Mouse (Mus musculus) left cerebral cortex, adult 18-20 months (tissue): ENCODE data around the gene Pnliprp2. TPM values are rescaled to one million over a fixed set of nuclear protein-coding genes. Genes with fewer than 3 reads are reported as not detected.

ENCODE experiments used
- DNase-seq, 2 experiments: peaks; one replicate each; pipeline ENCODE4 v3.0.0; 2021 to 2022; ENCODE audit warnings: low spot score in 2 of 2, mixed read lengths in 1 of 2
- long read RNA-seq, 2 experiments: library from polyadenylated mRNA; stranded (forward); transcript quantifications; one replicate each; pipeline ENCODE4 v2.0.0; 2021
- total RNA-seq, 2 experiments: library from RNA; stranded (reverse); gene quantifications; 2 replicates each; pipeline ENCODE4 v1.2.3; 2021

Gene Pnliprp2
- not detected for total RNA-seq
- long read RNA-seq, experiment 1, partial matches to known transcripts, result 0 of 2 reads
- long read RNA-seq, experiment 1, other reads (novel, unspliced or antisense), result 2 of 2 reads
- long read RNA-seq, experiment 2, result 0 reads

DNA sequence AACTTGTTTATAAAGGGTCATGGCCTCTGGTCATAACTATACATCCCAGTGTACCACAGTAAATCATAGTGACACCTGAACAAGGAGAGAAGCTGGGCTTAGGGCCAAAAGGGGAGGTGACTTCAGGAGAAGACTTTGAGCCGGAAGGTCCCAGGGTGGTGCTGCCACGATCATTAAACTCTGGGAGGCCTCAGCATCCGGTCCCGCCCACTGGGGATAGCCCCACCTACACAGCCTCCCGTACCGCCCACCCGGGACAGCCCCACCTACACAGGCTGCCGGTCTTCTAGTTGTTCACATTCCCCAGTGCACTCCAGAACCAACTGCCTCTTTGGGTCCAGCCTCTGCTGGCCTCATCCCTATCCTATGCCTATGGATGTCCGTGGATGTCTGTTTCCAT is at the start of gene Pnliprp2:
TSS of gene Pnliprp2 (plus strand) at position 297 of the 400 bp plus-strand sequence.
- DNase-seq, result no peak

DNA sequence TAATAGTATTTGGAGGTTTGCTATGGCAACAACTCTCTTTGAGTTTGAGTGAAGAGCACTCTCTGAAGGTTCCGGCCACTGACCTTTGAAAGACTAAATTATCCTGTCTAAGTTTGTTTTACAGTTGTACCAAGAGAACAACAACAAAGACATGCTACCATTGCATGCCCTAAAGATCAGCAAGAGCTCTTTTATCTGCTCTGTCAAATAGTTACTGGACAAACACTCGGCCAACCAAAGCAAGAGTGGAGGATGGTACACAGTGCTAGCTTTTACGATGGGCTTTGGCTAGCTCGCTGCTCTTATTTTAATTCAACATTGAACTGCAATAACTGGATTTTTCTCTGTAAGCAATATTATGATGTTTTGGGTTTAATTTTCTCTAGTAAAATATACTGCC is 41.6 kb upstream of the Pnliprp2 start:
- no peak for DNase-seq

DNA sequence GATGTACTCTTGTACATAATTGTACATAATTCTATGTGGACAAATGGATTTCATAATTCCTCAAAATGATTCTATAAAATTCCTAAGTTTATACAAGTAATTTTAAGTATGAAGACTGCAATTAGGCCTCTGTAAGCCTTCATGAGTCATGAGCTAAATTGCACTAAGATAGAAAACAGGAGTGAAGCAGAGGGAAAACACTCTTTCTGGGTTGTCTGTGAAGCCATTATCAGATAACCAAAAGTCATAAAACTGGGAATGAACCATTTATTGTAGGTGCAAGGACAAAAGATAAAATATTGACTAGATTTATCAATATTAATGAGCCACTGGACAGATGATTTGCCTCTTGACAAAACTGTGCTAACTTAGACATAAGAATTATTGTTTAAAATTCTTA is 39.1 kb upstream of the Pnliprp2 start:
- no peak for DNase-seq

DNA sequence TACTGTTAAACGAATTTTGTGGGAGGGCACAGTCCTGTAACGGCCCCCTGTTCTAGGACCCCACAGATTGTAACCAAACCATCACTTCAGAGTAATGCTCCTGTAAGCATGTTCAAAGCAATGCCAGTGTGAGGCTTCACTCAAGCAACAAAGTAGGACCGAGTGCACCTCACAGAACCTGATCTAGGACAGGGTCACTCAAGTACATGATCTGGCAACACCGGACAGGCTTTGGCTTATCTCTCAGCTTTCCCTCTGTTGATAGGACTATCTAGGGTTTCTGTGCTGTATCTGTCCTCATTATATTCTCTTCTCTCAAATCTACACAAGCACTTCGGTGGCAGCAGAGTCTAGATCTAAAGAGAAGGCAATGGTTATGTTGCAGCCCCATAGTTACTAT is 33.0 kb upstream of the Pnliprp2 start:
- no peak for DNase-seq

DNA sequence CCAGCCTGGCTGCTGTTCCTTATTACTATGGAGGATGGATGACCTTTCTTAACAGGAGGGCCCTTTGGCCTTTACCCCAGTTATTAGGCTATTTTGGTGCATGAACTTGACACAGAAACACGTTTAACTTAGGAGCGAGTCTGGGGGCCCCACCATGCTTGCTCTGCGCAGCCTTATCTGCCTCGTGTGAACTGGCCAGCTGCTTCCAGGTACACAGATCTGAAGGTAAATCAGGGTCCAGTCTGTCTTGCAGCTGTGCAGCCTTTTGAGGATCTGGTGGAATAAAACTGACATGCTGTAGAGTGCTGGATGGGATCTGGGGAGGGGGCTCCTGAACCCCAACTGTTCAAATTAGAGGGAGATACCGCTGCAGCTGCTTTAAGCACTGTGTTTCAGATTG is 31.8 kb upstream of the Pnliprp2 start:
- no peak for DNase-seq

DNA sequence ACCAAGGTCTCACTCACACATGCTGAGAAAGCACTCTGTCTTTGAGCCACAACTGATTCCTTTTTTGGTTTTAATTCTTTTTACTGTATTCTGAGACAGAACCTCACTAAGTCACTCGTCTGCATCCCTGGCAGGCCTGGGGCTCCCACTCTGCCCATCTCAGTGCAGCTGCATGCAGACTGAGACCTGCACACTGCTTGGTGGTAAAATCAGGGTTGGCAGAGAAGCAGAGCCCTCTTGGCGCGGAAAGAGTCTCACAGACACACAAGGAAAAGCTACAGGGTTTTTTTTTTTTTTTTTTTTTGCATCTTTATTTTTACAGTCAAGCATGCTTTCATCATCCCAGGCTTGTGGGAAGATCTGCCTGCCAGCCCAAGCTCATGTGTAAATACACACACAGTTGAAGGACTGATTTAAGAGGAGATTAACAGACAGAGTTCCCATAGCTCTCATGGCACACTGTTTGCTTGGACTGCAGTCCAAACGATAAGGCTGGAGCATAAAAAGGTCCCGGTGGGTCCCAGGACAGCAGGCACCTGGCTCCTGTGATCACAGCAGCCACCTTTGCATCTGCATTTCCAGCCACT is 31.0 kb upstream of the Pnliprp2 start, which contains the start of gene Pnliprp1:
TSS of gene Pnliprp1 (plus strand) at position 443 of the 587 bp plus-strand sequence.
- DNase-seq, result peak in 1 of 2 experiments; percentile 12

DNA sequence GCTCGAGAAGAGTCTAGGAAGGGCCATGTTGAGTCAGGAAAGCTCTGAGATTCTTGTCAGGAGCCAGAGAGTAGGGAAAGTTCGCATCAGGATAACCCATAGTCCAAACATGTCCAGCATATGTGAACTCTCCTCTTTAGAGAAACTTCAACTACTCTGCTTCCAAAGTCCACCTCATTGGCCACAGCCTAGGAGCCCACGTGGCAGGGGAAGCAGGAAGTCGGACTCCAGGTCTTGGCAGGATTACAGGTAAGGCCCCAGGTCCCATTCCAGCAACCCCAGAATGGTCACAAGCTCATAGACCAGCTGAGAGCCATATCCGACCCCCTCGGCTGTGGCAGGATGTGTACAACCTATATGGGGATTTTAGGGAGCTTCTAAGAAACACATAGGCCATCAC is 26.3 kb upstream of the Pnliprp2 start:
- DNase-seq, result no peak

DNA sequence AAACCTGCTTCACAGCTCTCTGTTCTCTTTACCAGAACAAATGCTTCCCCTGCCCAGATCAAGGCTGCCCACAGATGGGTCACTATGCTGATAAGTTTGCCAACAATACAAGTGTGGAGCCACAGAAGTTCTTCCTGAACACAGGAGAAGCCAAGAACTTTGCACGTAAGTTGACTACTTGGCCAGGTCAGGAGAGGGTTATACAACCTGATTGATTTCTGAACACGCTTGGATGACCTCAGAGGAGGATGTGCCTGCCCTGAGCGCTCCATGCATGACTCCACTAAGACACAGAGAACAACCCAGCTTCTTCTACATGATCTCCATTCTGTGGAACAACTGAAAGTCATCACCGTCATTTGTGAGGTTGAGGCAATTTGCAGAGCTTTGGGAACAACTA is 21.4 kb upstream of the Pnliprp2 start:
- DNase-seq, result no peak

DNA sequence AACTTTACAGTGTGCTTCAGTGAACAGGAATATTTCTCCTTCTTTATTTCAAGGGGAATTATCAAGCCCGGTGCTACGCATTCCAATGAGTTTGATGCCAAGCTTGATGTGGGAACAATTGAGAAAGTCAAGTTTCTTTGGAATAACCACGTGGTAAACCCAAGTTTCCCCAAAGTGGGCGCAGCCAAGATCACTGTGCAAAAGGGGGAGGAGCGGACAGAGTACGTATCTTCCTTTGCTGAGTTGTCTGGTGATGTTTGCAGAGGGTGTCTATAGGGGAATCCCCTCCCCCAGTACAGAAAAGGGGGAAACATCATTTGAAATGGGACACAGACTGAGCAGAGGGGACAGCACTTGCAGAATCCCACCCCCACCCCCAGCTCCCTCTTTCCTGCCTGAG is 18.5 kb upstream of the Pnliprp2 start:
- no peak for DNase-seq

DNA sequence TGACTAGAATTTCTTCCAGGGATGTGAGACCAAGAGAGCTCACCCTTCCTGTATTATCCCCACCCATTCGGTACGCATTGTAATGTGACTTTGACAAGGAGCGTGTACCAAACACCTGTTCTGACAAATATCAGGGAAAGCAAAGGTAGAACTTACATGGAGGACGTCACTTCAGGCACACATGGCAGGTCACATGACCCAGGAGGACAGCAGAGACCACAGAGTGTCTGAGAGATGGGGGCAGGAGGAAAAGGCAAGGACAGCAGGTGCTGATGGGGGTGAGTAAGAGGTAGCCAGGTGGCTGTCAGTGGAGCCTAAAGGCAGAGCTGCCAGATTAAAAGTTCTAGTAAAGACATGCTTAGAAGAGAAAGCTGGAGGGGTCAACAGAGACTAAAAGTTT is 16.8 kb upstream of the Pnliprp2 start:
- no peak for DNase-seq

DNA sequence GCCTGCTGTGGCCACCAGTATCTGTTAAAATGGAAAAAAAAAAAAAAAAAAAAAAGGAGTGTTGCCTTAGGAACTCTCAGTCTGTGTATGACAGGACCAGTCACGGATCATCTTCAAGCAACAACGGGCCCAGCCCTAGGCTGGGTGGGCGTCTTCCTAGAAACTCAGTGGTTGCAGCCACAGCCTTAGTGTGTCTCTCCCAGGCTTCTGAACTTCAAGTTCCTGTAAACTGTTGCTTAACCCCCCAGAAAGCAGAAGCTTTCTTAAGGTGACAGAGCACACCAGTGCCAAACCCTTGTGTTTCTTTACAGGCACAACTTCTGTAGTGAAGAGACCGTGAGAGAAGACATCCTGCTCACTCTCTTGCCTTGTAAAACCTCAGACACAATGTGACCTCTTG is 15.8 kb upstream of the Pnliprp2 start:
- no peak for DNase-seq

DNA sequence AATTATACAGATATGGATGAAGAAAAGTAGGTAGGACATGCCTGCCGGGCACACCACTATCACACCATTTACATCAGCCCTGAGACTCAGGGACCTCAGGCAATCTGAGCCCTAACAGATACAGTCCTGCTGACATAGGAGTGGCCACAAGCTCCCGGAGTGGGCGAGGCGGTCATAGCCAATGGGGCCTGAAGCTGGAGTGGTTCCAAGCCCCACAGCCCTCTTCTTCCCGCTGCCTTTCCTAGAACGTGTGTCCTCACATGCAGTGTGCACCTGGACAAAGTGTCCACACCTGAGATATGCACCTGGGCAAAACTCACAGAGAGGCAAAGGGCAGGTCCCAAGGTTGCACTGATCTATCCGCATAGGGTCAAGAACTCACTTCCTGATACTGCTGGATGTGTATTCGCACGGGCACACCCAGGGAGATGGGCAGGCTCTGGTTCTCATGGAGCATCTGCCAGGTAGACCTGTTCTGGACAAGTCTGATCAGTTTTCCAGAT is 12.0 kb upstream of the Pnliprp2 start:
- no peak for DNase-seq

DNA sequence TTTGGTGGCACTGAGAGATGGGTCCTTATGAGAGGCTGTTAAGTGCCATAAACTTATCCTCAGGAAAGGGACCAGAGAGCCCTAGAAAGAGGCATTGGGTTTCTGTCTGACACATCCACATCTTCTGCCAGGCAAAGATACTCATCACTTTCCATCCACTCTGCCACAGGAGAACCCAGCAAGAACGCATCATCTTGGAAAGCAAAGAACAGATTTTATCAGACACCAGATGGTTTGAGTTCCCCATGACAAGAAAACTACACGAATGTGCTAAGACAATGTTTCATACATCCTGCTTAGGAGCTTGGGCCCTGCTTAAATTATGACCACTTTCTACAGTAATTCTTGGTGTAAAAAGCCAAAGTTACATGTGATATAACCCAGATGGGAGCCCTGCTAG is 8.7 kb upstream of the Pnliprp2 start:
- DNase-seq, result no peak

DNA sequence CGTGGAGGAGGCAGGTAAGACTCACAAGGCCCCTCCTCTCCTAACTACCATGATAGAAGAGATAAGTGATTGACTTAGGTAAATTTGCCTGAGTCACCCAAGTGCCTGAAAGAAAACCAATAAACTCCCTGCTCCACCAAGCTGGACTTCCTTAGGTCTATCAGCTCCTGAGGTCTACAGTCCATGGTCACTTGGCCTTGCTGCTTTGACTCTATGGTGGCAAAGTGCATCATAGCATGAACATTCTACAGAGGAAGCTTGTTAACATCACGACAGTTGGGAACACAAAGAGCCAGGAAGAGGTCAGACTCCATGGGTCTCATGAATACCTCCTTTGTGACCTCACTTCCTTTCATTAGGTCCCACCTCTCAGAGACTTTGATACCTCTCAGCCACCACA is 8.0 kb upstream of the Pnliprp2 start:
- no peak for DNase-seq

DNA sequence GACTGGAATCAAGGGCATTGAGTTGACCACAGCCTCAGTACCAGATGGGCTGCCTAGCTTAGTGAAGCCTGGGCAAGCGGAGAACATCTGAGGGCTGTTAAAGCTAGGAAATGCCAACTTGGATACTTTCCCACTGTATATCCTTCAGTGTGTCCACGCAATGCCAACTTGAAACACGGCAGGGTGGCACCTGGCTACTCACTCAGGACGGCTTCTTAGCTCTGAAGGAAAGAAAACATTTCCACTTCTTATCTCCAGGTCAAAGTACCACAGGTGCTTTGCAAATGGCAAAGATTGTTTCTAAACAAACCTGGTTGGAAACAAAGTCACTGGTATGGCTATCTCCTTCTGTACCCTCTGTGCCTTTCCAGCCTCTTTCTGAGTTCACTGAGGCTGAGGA is 648 bp upstream of the Pnliprp2 start:
- no peak for DNase-seq

DNA sequence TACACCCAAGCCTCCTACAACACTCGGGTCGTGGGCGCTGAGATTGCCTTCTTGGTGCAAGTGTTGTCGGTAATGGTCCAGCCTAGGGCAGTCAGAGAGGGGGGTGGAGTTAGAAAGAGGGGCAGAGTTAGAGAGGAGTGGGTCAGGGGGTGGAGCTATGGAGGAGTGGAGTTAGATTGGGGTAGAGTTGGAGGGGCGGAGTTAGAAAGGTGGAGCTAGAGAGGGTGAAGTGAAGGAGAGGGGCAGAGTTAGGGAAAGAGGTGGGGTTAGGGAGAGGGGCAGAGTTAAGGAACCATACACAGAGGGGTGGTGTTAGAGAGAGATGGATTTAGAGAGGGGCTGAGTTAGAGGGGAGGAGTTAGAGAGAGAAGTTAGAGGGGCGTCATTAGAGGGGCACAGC is 2.8 kb downstream of the Pnliprp2 start:
- no peak for DNase-seq

DNA sequence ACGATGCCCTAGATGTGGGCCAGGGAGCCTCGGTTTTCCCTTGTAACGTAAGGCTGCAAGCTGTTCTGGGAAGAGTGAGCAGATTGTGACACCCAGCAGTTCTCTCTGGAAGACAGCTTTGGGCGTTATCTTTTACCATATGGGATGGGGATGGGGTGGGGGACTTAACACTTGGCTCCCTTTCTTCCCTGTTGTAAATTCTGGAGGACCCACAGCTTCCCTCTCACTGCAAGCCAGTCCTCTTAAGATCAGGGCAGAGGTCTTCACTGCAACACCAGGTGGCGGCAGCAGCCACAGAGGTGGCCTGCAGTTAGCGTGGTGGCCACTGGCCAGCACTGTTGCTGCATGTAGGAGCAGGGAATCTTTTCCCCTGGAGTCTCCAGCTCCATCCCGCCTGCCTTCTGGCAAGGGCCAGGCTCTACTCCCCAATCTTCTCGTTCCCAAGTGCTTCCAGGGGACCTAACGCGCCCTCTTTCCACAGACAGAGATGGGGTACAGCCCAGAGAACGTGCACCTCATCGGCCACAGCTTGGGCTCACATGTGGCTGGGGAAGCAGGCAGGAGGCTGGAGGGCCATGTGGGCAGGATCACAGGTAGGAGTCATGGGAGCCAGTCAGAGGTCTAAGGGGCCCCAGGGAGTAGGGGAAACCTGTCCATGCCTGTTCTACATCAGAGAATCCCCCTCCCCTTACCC is 3.5 kb downstream of the Pnliprp2 start:
- peak; percentile 58 to 62 for DNase-seq

DNA sequence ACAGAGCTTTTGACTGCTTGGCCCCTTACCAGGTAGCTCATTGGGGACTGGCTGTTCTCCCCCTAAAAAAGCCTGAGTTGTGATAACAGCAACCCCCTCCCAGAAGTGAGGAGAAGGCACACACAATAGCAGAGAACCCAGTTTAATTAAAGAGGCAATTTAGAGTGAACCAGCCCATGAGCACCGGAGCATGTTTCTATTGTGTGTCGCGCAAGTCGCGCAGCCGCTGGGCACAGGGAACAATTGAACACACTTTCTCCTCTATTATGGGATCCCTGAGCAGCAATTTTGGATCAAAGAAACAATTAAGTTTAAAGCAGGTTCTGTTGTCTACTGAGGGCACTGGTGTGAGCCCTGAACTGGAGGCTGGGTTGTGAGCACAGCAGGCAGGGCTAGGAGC is 7.8 kb downstream of the Pnliprp2 start:
- no peak for DNase-seq

DNA sequence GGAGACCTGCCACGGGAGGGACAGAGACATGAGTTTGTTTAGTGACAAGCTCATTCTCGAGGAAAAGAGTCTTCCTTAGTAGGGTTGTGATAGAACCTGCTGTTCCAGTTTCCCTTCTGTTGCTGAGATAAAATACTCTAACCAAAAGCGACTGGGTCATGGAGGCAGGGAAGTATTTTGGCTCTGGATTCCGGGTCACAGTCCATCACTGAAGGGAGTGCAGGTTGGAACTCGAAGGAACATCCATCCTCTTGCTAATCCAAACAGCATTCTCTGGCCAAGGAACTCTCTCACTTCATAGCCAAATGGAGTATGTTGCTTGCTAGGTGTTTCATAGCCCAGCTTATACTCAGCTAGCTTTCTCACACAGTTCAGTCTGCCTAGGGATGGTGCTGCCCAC is 16.9 kb downstream of the Pnliprp2 start:
- no peak for DNase-seq

DNA sequence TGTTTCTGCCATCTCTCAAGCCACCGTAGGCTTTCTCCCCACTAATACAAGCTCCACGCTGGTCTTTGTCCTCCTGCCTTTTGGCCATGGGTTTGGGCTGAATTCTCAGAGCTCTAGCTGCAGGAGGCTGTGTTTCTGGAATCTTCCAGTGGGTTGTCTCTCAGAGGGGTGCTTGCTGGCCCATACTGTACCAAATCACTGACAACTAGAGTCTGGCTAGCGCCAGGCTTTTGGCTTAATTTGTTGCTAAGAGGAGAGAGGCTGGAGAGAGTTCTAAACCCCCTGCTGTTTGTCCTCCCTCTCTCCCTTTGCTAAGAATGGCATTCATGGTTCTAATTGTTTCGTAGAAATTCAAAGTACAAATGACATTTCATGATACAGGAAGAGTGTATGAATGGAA is 22.0 kb downstream of the Pnliprp2 start:
- no peak for DNase-seq

DNA sequence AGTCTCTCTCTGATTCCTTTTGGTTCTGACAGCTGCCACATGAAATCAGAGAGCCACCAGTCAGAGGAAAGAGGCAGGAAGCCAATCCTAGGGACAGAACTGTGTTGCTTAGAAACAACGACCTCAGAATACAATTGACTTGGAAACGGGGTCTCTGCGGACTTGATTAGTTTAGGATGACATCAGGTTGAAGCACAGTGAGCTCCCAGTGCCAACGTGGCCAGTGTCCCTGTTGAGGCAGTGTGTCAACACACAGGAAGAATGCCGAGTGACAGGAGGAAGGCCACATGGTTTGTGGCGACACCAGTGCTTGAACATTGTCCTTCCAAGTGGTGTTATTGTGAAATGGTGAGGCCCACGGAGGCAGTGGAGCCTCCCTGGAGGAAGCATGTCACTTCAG is 24.4 kb downstream of the Pnliprp2 start:
- DNase-seq, result no peak

DNA sequence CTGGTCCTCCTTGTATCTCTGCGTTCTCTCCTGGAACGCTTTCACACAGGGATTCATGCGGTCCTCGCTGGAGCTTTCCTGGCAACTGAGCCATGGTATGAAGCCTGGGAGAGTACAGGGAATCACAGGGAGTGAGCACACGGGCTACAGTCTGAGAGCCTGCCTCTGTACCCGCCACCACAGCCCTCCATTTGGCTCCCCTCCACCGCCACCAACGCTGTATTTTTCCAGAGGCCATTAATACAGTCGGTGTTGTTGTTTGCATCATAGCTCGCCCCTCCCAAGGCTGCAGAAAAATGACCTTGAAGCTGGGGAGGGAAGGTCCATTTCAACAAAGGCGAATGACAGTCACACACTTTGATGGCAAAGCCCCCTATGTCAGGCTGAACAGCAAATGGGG is 29.7 kb downstream of the Pnliprp2 start:
- DNase-seq, result no peak

DNA sequence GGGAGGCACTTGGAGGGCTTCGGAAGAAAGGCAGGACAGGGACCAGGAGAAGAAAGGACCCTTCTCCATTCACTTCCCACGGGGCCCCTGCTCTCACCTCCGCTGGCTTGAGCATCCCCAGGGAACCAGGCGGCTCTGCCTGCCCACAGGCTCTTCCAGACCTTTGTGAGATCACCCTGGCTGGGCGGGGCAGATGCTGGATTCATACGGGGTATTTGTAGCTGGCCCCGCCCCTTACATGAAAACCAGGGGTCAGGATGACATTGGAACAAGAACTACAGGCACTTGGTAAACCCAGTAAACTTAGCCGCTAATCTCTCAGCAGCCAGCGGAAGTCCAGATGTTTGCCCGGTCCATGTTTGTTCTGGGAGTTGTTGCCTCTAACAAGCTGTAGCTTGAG is 34.8 kb downstream of the Pnliprp2 start, which contains the start of gene 1700019N19Rik:
TSS of gene 1700019N19Rik (minus strand) at position 178 of the 400 bp plus-strand sequence.
- no peak for DNase-seq
